Mouse (Mus musculus) heart, embryonic 15.5 days (tissue): ENCODE data around the gene AC153137.1. TPM values are rescaled to one million over a fixed set of nuclear protein-coding genes. Genes with fewer than 3 reads are reported as not detected.
A peak's percentile ranks its signal among the peaks of the same experiment; 100 is the strongest.

Source experiments
- ATAC-seq: fragments of 200-750 bp; cut with Nextera tagmentation; replicated peaks from 2 replicates; pipeline ENCODE4 v1.8.0; 2017; ENCODE audit warnings: low read depth, moderate TSS enrichment; ENCODE audit not compliant: insufficient number of reproducible peaks, insufficient read depth, low FRiP score
- H3K27ac ChIP-seq: fragments of 300-500 bp; sonication (generic); 2 replicates; pipeline ENCODE4 v1.5.1; 2015; ENCODE audit warnings: mild to moderate bottlenecking, inconsistent platforms
- H3K27me3 ChIP-seq: fragments of 300-500 bp; sonication (generic); 2 replicates; pipeline ENCODE4 v1.6.1; 2015; ENCODE audit warnings: inconsistent platforms
- H3K36me3 ChIP-seq: fragments of 300-500 bp; sonication (generic); 2 replicates; pipeline ENCODE4 v1.6.1; 2015; ENCODE audit warnings: mild to moderate bottlenecking, inconsistent platforms
- H3K4me1 ChIP-seq: fragments of 300-500 bp; sonication (generic); replicated peaks from 2 replicates; pipeline ENCODE4 v1.6.1; 2015; ENCODE audit warnings: inconsistent platforms
- H3K4me2 ChIP-seq: fragments of 300-500 bp; sonication (generic); 2 replicates; pipeline ENCODE4 v1.6.1; 2015; ENCODE audit warnings: inconsistent platforms, mild to moderate bottlenecking, moderate library complexity
- H3K4me3 ChIP-seq: fragments of 300-500 bp; sonication (generic); 2 replicates; pipeline ENCODE4 v1.5.1; 2015; ENCODE audit warnings: mild to moderate bottlenecking, inconsistent platforms
- H3K9ac ChIP-seq: fragments of 300-500 bp; sonication (generic); 2 replicates; pipeline ENCODE4 v1.6.1; 2015; ENCODE audit warnings: mild to moderate bottlenecking, inconsistent platforms
- H3K9me3 ChIP-seq: fragments of 300-500 bp; sonication (generic); replicated peaks from 2 replicates; pipeline ENCODE4 v1.6.1; 2016; ENCODE audit warnings: inconsistent platforms
- WGBS: fragments of 180-500 bp; shearing (Covaris S2); methylation state at CpG from one replicate; pipeline ENCODE4 v1.1.7; 2015; ENCODE audit warnings: mixed read lengths; 5-methylcytosine and 5-hydroxymethylcytosine counted together
- polyA plus RNA-seq: library from polyadenylated mRNA; unstranded; fragments of >200 nt; fragmentation: Nextera tagmentation; extraction: Ambion mirVana; gene quantifications from 2 replicates; pipeline ENCODE4 v1.2.1, GENCODE M21; 2015

The AC153137.1 gene
- polyA plus RNA-seq, 1 experiment from 2014 or later, result not detected

- ATAC-seq, result no peak
- Histone ChIP-seq H3K36me3 (peaks cover 22% of the 10 kb centered on the region), H3K9me3 (no peaks in the 10 kb centered on the region), H3K9ac (peak overlapping the region; percentile 98), H3K4me3 (peak overlapping the region; percentile 97), H3K4me2 (peak overlapping the region; percentile 51), H3K27me3 (no peaks in the 10 kb centered on the region), H3K27ac (peak overlapping the region; percentile 99), H3K4me1 (peaks cover 3% of the 10 kb centered on the region)
- under 1% methylated on average over 16 of the region's 16 CpGs for whole genome bisulfite sequencing
These were observed 29.3 kb downstream of the AC153137.1 start for GRCm38 (mm10) chr1:30948361-30948949.

- no peak overlapping the region for H3K9ac ChIP-seq
- H3K4me1 ChIP-seq, result peaks cover 3% of the 10 kb centered on the region
- no peak overlapping the region for H3K4me3 ChIP-seq
- H3K27me3 ChIP-seq, result no peaks in the 10 kb centered on the region
- whole genome bisulfite sequencing, result 93% methylated on average over 6 of the region's 6 CpGs
- no peaks in the 10 kb centered on the region for H3K9me3 ChIP-seq
- H3K36me3 ChIP-seq, result peaks cover 31% of the 10 kb centered on the region
- H3K4me2 ChIP-seq, result no peak overlapping the region
- ATAC-seq, result no peak
- H3K27ac ChIP-seq, result no peak overlapping the region
These were observed 32.6 kb downstream of the AC153137.1 start for GRCm38 (mm10) chr1:30945136-30945535.

GRCm38 (mm10) chr1:30940571-30940970 is 37.2 kb downstream of the AC153137.1 start:
- Histone ChIP-seq H3K27me3 (no peaks in the 10 kb centered on the region), H3K9me3 (no peaks in the 10 kb centered on the region), H3K4me3 (no peak overlapping the region), H3K4me1 (no peaks in the 10 kb centered on the region), H3K36me3 (peaks cover 29% of the 10 kb centered on the region), H3K9ac (no peak overlapping the region), H3K27ac (no peak overlapping the region), H3K4me2 (no peak overlapping the region)
- ATAC-seq, result no peak
- WGBS, result 63% methylated on average over 3 of the region's 3 CpGs

GRCm38 (mm10) chr1:30938392-30938791 is 39.4 kb downstream of the AC153137.1 start:
- Histone ChIP-seq H3K27ac (no peak overlapping the region), H3K4me3 (no peak overlapping the region), H3K9me3 (no peaks in the 10 kb centered on the region), H3K9ac (no peak overlapping the region), H3K36me3 (peaks cover 9% of the 10 kb centered on the region; the same call in 1 of the 2 replicates), H3K4me2 (no peak overlapping the region), H3K27me3 (no peaks in the 10 kb centered on the region), H3K4me1 (no peaks in the 10 kb centered on the region)
- WGBS, result 74% methylated on average over 7 of the region's 7 CpGs
- ATAC-seq, result no peak

- H3K27ac ChIP-seq, result no peak overlapping the region
- peaks cover 6% of the 10 kb centered on the region; the same call in 1 of the 2 replicates for H3K36me3 ChIP-seq
- ATAC-seq, result no peak
- no peaks in the 10 kb centered on the region for H3K27me3 ChIP-seq
- no peaks in the 10 kb centered on the region for H3K4me1 ChIP-seq
- no peak overlapping the region for H3K4me2 ChIP-seq
- no peaks in the 10 kb centered on the region for H3K9me3 ChIP-seq
- no peak overlapping the region for H3K4me3 ChIP-seq
- WGBS, result 38% methylated on average over 8 of the region's 8 CpGs
- H3K9ac ChIP-seq, result no peak overlapping the region
These were observed 40.3 kb downstream of the AC153137.1 start for GRCm38 (mm10) chr1:30937396-30937965.

GRCm38 (mm10) chr1:30936488-30936887 is 41.3 kb downstream of the AC153137.1 start:
- Histone ChIP-seq H3K9me3 (no peaks in the 10 kb centered on the region), H3K36me3 (peaks cover 6% of the 10 kb centered on the region; the same call in 1 of the 2 replicates), H3K27ac (no peak overlapping the region), H3K4me2 (no peak overlapping the region), H3K4me3 (no peak overlapping the region), H3K27me3 (no peaks in the 10 kb centered on the region), H3K4me1 (no peaks in the 10 kb centered on the region), H3K9ac (no peak overlapping the region)
- WGBS, result 62% methylated on average over 2 of the region's 2 CpGs
- no peak for ATAC-seq

- ATAC-seq, result no peak
- 52% methylated on average over 2 of the region's 2 CpGs for WGBS
- no peak overlapping the region for H3K27ac ChIP-seq
- no peaks in the 10 kb centered on the region for H3K9me3 ChIP-seq
- H3K4me1 ChIP-seq, result no peaks in the 10 kb centered on the region
- no peak overlapping the region for H3K9ac ChIP-seq
- H3K27me3 ChIP-seq, result no peaks in the 10 kb centered on the region
- H3K4me3 ChIP-seq, result no peak overlapping the region
- H3K4me2 ChIP-seq, result no peak overlapping the region
- no peaks in the 10 kb centered on the region for H3K36me3 ChIP-seq
These were observed 46.9 kb downstream of the AC153137.1 start for GRCm38 (mm10) chr1:30930823-30931222.

- Histone ChIP-seq H3K4me3 (no peak overlapping the region), H3K27me3 (no peaks in the 10 kb centered on the region), H3K27ac (no peak overlapping the region), H3K4me2 (no peak overlapping the region), H3K9me3 (no peaks in the 10 kb centered on the region), H3K9ac (no peak overlapping the region), H3K36me3 (no peaks in the 10 kb centered on the region), H3K4me1 (no peaks in the 10 kb centered on the region)
- 74% methylated on average over 2 of the region's 2 CpGs for WGBS
- no peak for ATAC-seq
These were observed 47.6 kb downstream of the AC153137.1 start for GRCm38 (mm10) chr1:30930194-30930593.

Other genes starting within 250 kb of the AC153137.1 start
- gene Phf3, start 104.0 kb downstream of the AC153137.1 start, polyA plus RNA-seq, result 25.2 and 27.6 TPM in 2 replicates
- gene Lgsn, start 198.4 kb upstream of the AC153137.1 start, polyA plus RNA-seq, result not detected in 2 replicates
- gene 4931428L18Rik, start 244.7 kb upstream of the AC153137.1 start, polyA plus RNA-seq, result not detected in 2 replicates
- not detected in 2 replicates for gene Pih1d3, start 244.9 kb upstream of the AC153137.1 start, polyA plus RNA-seq